Mouse (Mus musculus): Measurements from ENCODE around the gene Tnrc18. TPM values are rescaled to one million over a fixed set of nuclear protein-coding genes. Genes with fewer than 3 reads are reported as not detected.

Gene Tnrc18
- polyA plus RNA-seq, 1 experiment = 35.9 TPM

DNA sequence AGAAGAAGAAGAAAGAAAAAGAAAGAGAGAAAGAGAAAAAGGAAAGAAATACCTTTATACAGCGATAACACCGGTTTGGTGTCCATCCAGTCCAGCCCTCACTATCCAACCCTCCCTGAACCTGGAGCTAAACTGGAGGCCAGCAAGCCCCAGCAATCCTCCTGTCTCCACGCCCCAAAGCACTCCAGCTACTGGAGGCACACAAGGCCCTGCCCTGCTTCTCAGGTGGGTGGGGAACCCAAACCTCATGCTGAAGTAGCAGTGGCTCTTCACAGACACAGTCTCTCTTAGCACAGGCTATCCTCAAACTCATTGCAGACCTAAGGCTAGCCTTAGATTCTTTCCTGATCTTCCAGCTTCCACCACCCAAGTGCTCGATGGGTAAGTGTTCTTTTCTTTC is 14.6 kb downstream of the Tnrc18 start:
- Histone ChIP-seq H3K4me1 (ENCODE audit: control insufficient read depth, insufficient read depth, low read length) (peaks cover 2% of the 10 kb centered on the region), H3K27ac (ENCODE audit: control insufficient read depth, insufficient read depth, low read depth, low read length) (no peak overlapping the region; the same call in 1 of the 2 replicates)
- TF ChIP-seq POLR2A (IDR thresholded peaks at IDR 0.05; ENCODE audit: control insufficient read depth, low read depth, low read length) = no peak

DNA sequence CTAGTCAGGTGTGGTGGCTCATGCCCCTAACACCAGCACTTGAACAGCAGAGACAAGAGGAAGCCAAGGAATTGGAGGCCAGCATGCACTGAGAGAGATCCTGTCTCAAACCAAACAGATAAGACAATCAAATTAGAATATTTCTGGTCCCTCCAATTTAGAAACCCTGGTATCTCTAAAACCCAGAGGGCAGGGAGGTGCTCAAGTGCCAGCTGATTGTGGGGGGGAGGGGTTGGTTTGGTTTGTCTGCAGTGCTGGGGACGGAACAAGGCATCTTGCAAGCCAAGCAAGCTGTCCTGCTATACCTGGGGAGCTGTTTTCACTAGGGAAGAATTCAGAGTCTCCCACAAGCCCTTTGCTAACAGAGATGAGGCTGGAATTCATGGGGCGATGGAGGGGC is 15.5 kb downstream of the Tnrc18 start:
- no peak overlapping the region for H3K4me3 ChIP-seq (ENCODE audit: control insufficient read depth, low read depth, low read length)
- H3K27me3 ChIP-seq (ENCODE audit: control insufficient read depth, insufficient read depth, low read length) = no peaks in the 10 kb centered on the region
- H3K36me3 ChIP-seq (ENCODE audit: control insufficient read depth, insufficient read depth, low read length) = no peaks in the 10 kb centered on the region
- peaks cover 2% of the 10 kb centered on the region; the same call in 1 of the 2 replicates for H3K4me1 ChIP-seq (ENCODE audit: control insufficient read depth, insufficient read depth, low read length)
- no peak overlapping the region; the same call in 1 of the 2 replicates for H3K27ac ChIP-seq (ENCODE audit: control insufficient read depth, insufficient read depth, low read depth, low read length)
- TF ChIP-seq POLR2A (IDR thresholded peaks at IDR 0.05; ENCODE audit: control insufficient read depth, low read depth, low read length) (no peak), CTCF (IDR thresholded peaks at IDR 0.05; ENCODE audit: control insufficient read depth, insufficient read depth, insufficient replicate concordance, low read depth, low read length) (no peak)

More for the DNA sequence above, 14.6 kb downstream of the Tnrc18 start:
- Histone ChIP-seq H3K4me3 (ENCODE audit: control insufficient read depth, low read depth, low read length) (no peak overlapping the region), H3K36me3 (ENCODE audit: control insufficient read depth, insufficient read depth, low read length) (no peaks in the 10 kb centered on the region), H3K27me3 (ENCODE audit: control insufficient read depth, insufficient read depth, low read length) (no peaks in the 10 kb centered on the region)

DNA sequence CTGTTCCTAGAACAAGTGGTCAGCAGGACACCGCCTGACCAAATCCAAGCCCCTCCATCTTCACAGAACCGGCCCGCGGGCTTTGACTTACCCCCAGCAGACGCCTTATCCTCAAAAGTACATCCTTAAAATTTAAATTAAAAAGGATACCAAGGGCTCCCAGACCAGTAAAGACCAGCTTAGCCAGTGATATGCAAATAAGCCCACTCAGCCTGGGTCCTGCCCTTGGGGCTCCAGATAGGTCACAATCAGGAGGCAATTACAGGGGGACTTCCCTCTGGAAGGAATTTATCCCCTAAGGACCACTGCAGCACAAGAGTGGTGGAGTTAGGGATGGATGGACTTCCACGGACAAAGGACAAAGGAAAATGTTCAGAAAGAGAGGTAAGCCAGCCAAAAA is 16.8 kb downstream of the Tnrc18 start:
- Histone ChIP-seq H3K4me3 (ENCODE audit: control insufficient read depth, low read depth, low read length) (no peak overlapping the region), H3K4me1 (ENCODE audit: control insufficient read depth, insufficient read depth, low read length) (peaks cover 2% of the 10 kb centered on the region; the same call in 1 of the 2 replicates), H3K27ac (ENCODE audit: control insufficient read depth, insufficient read depth, low read depth, low read length) (no peak overlapping the region), H3K36me3 (ENCODE audit: control insufficient read depth, insufficient read depth, low read length) (no peaks in the 10 kb centered on the region), H3K27me3 (ENCODE audit: control insufficient read depth, insufficient read depth, low read length) (no peaks in the 10 kb centered on the region)
- TF ChIP-seq CTCF (IDR thresholded peaks at IDR 0.05; ENCODE audit: control insufficient read depth, insufficient read depth, insufficient replicate concordance, low read depth, low read length) = no peak
- no peak for TF ChIP-seq POLR2A (IDR thresholded peaks at IDR 0.05; ENCODE audit: control insufficient read depth, low read depth, low read length)

DNA sequence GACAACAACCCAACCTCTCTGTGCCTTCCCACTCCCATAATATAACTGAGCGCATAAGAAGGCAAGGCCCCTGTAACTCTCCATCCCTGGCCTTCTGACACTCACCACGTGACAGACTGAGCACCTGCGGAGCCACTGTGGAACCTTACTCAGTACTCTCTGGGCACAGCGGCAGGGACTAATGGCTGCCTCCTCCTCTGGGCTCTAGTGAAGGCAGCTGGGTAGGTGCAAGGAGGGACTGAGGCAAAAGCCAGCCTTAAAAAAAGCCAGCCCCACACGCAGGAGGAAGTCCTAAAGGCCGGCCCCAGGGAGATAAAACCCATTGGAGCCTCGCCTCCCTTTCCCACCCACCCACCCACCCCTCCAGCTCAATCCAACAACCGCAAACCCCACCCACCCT is 17.3 kb downstream of the Tnrc18 start:
- Histone ChIP-seq H3K36me3 (ENCODE audit: control insufficient read depth, insufficient read depth, low read length) (no peaks in the 10 kb centered on the region), H3K4me1 (ENCODE audit: control insufficient read depth, insufficient read depth, low read length) (peaks cover 3% of the 10 kb centered on the region), H3K27ac (ENCODE audit: control insufficient read depth, insufficient read depth, low read depth, low read length) (no peak overlapping the region), H3K27me3 (ENCODE audit: control insufficient read depth, insufficient read depth, low read length) (no peaks in the 10 kb centered on the region), H3K4me3 (ENCODE audit: control insufficient read depth, low read depth, low read length) (no peak overlapping the region)
- no peak for TF ChIP-seq POLR2A (IDR thresholded peaks at IDR 0.05; ENCODE audit: control insufficient read depth, low read depth, low read length)

DNA sequence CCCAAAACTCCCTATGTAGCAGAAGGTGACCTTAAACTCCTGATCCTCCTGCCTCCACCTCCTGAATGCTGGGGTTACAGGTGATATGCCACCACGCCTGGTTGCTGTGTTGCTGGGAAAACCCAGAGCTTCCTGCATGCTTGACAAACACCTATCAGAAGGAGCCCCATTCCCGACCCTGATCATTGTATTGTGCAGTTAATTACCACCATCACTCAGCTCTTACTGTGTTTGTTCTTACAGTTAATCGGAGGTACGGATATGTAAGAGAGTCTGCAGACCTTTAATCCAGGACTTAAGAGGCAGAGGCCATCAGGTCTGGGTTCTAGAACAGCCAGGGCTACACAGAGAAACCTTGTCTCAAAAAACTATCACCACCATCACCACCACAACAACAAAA is 18.2 kb downstream of the Tnrc18 start:
- Histone ChIP-seq H3K4me1 (ENCODE audit: control insufficient read depth, insufficient read depth, low read length) (peaks cover 4% of the 10 kb centered on the region), H3K36me3 (ENCODE audit: control insufficient read depth, insufficient read depth, low read length) (no peaks in the 10 kb centered on the region)

DNA sequence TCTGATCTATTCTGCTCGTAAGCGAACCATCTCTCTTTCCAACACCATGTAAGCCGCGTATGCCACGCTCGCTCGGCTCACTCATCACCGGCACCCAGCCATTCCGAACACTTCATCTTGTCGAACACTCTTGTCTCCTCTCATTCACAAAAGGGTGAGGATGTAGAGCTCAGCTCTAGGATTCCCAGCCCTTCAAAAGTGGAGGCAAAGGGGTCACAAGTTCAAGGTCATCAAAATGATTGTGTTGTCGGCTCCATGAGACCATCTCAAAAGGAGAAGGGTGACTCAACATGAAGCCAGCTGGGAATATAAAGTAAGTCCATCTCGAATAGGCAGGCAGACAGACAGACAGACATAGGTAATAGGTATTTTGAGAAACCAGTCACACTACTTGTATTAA is 19.3 kb downstream of the Tnrc18 start:
- no peaks in the 10 kb centered on the region for H3K27me3 ChIP-seq (ENCODE audit: control insufficient read depth, insufficient read depth, low read length)
- H3K4me3 ChIP-seq (ENCODE audit: control insufficient read depth, low read depth, low read length) = no peak overlapping the region
- peaks cover 4% of the 10 kb centered on the region for H3K4me1 ChIP-seq (ENCODE audit: control insufficient read depth, insufficient read depth, low read length)
- no peaks in the 10 kb centered on the region for H3K36me3 ChIP-seq (ENCODE audit: control insufficient read depth, insufficient read depth, low read length)
- TF ChIP-seq POLR2A (IDR thresholded peaks at IDR 0.05; ENCODE audit: control insufficient read depth, low read depth, low read length) (no peak), CTCF (IDR thresholded peaks at IDR 0.05; ENCODE audit: control insufficient read depth, insufficient read depth, insufficient replicate concordance, low read depth, low read length) (no peak)
- no peak overlapping the region for H3K27ac ChIP-seq (ENCODE audit: control insufficient read depth, insufficient read depth, low read depth, low read length)

More for the DNA sequence above, 18.2 kb downstream of the Tnrc18 start:
- Histone ChIP-seq H3K4me3 (ENCODE audit: control insufficient read depth, low read depth, low read length) (no peak overlapping the region), H3K27ac (ENCODE audit: control insufficient read depth, insufficient read depth, low read depth, low read length) (no peak overlapping the region), H3K27me3 (ENCODE audit: control insufficient read depth, insufficient read depth, low read length) (no peaks in the 10 kb centered on the region)
- TF ChIP-seq CTCF (IDR thresholded peaks at IDR 0.05; ENCODE audit: control insufficient read depth, insufficient read depth, insufficient replicate concordance, low read depth, low read length) (no peak), POLR2A (IDR thresholded peaks at IDR 0.05; ENCODE audit: control insufficient read depth, low read depth, low read length) (no peak)

DNA sequence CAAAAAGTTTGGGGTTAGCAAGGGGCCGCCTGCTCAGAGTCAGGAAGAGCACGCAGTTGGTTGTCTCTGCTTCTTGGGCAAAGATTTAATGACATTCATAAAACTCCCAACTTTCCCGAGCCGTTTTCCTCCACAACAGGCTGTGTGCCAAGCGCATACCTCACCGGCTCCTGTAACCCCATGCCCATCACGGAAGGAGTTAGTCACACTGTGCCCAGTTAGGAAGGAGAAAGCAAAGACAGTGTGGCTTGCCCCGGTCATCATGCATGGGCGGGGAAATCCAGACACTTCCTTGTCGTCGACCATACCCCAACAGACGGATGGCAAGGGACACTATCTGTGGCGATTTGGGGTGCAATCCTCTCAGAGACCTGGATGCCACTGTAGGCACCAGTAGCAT is 19.8 kb downstream of the Tnrc18 start:
- no peaks in the 10 kb centered on the region for H3K36me3 ChIP-seq (ENCODE audit: control insufficient read depth, insufficient read depth, low read length)
- H3K27ac ChIP-seq (ENCODE audit: control insufficient read depth, insufficient read depth, low read depth, low read length) = no peak overlapping the region
- no peak overlapping the region for H3K4me3 ChIP-seq (ENCODE audit: control insufficient read depth, low read depth, low read length)
- no peaks in the 10 kb centered on the region for H3K27me3 ChIP-seq (ENCODE audit: control insufficient read depth, insufficient read depth, low read length)
- TF ChIP-seq POLR2A (IDR thresholded peaks at IDR 0.05; ENCODE audit: control insufficient read depth, low read depth, low read length) (no peak), CTCF (IDR thresholded peaks at IDR 0.05; ENCODE audit: control insufficient read depth, insufficient read depth, insufficient replicate concordance, low read depth, low read length) (no peak)
- peaks cover 4% of the 10 kb centered on the region for H3K4me1 ChIP-seq (ENCODE audit: control insufficient read depth, insufficient read depth, low read length)

DNA sequence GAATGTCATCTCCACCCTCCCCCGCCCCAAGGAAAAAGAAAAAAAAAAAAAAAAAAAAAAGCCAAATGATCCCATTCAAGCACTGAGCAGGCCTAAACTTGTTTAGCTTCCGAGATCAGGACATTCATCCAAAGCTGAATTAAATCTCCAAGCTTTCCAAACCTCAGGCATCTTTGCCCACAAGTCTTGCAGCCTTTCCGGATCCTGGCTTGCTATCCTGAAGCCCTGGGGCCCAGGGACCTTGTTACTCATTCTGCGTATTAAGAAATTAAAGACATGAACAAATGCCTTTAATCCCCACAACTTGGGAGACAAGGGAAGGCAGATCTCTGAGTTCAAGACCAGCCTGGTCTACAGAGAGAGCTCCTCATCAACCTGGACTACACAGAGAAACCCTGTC is 20.5 kb downstream of the Tnrc18 start:
- no peaks in the 10 kb centered on the region for H3K27me3 ChIP-seq (ENCODE audit: control insufficient read depth, insufficient read depth, low read length)
- no peaks in the 10 kb centered on the region for H3K36me3 ChIP-seq (ENCODE audit: control insufficient read depth, insufficient read depth, low read length)
- H3K27ac ChIP-seq (ENCODE audit: control insufficient read depth, insufficient read depth, low read depth, low read length) = no peak overlapping the region
- H3K4me1 ChIP-seq (ENCODE audit: control insufficient read depth, insufficient read depth, low read length) = peaks cover 2% of the 10 kb centered on the region
- TF ChIP-seq POLR2A (IDR thresholded peaks at IDR 0.05; ENCODE audit: control insufficient read depth, low read depth, low read length) (no peak), CTCF (IDR thresholded peaks at IDR 0.05; ENCODE audit: control insufficient read depth, insufficient read depth, insufficient replicate concordance, low read depth, low read length) (no peak)
- H3K4me3 ChIP-seq (ENCODE audit: control insufficient read depth, low read depth, low read length) = no peak overlapping the region

Measured in testis, adult 2 months (tissue).